Mouse (Mus musculus): ENCODE measurements around the gene Dock4. TPM values are rescaled to one million over a fixed set of nuclear protein-coding genes. Genes with fewer than 3 reads are reported as not detected.

Dock4 gene
- polyA plus RNA-seq, 1 experiment from 2014 or later = 40.2 TPM

- no peaks in the 10 kb centered on the region for H3K9me3 ChIP-seq
- H3K4me2 ChIP-seq (replicated peaks) = no peak overlapping the region
- 52% methylated on average over 8 of the region's 8 CpGs for WGBS
- no peaks in the 10 kb centered on the region for H3K4me1 ChIP-seq
- H3K4me3 ChIP-seq = no peak overlapping the region
- H3K27ac ChIP-seq = no peak overlapping the region
- peak; percentile 71; the same call in 1 of the 2 replicates for ATAC-seq (ENCODE audit: low FRiP score, low read depth)
- H3K27me3 ChIP-seq (replicated peaks) = no peaks in the 10 kb centered on the region
- H3K9ac ChIP-seq = no peak overlapping the region
- H3K36me3 ChIP-seq = no peaks in the 10 kb centered on the region
Observed at GRCm38 (mm10) chr12:40767258-40767816, 321.6 kb downstream of the Dock4 start.

GRCm38 (mm10) chr12:40773091-40773490 is 327.3 kb downstream of the Dock4 start:
- no peaks in the 10 kb centered on the region for H3K9me3 ChIP-seq
- no peak overlapping the region for H3K9ac ChIP-seq
- no peaks in the 10 kb centered on the region for H3K27me3 ChIP-seq (replicated peaks)
- H3K4me3 ChIP-seq = no peak overlapping the region
- H3K4me2 ChIP-seq (replicated peaks) = no peak overlapping the region
- H3K4me1 ChIP-seq = no peaks in the 10 kb centered on the region
- H3K27ac ChIP-seq = no peak overlapping the region
- no peaks in the 10 kb centered on the region for H3K36me3 ChIP-seq
- 88% methylated on average over 1 of the region's 1 CpGs for WGBS
- ATAC-seq (ENCODE audit: low FRiP score, low read depth) = no peak

DNA sequence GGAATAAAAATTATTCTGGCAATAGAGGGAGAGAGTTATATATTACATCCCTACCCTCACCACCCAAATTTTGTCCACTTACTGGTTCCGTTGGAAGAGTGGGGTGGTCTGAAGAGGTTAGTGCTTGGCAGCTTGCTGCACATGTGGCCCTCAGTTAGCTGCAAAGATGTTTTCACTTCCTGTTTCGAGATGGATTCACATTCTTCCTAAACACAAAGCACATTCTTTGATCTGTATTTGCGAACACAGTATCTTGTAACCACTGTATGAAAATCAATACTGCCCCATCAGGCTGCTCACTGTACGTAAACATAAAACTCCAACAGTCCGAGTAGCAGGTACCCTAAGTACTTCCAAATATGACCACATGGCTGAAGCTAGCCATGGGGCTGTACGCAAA is 335.8 kb downstream of the Dock4 start:
- 93% methylated on average over 6 of the region's 6 CpGs for WGBS
- H3K27me3 ChIP-seq (replicated peaks) = no peaks in the 10 kb centered on the region
- no peak overlapping the region for H3K4me2 ChIP-seq (replicated peaks)
- no peak overlapping the region for H3K27ac ChIP-seq
- no peaks in the 10 kb centered on the region for H3K4me1 ChIP-seq
- peaks cover 3% of the 10 kb centered on the region; the same call in 1 of the 2 replicates for H3K36me3 ChIP-seq
- no peak overlapping the region for H3K4me3 ChIP-seq
- H3K9ac ChIP-seq = no peak overlapping the region
- no peak for ATAC-seq (ENCODE audit: low FRiP score, low read depth)
- H3K9me3 ChIP-seq = no peaks in the 10 kb centered on the region

DNA sequence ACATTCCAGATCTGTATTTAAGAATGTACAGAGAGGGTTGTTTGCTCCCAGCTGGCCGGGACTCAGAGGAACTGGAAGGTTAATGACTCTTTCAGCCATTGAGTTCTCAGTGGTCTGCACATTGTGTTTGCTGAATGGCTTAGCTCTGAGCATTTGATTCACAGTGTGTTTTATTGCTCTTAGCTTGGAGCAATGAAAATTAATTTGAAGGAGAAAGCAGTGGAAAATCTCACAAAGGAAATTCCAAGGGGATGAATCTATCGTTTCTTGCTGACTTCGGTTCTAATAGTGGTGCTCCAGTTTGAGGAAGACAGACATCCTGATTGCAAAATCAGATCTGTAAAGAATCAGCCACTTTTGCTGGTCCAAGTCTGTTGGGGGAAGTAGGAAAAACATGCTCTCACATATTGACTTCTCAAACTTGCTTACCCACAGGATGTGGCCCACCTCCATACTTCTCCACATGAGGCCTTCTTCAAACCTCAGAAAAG is 342.9 kb downstream of the Dock4 start:
- Histone ChIP-seq H3K27me3 (replicated peaks) (no peaks in the 10 kb centered on the region), H3K4me1 (peaks cover 22% of the 10 kb centered on the region), H3K9me3 (no peaks in the 10 kb centered on the region), H3K4me2 (replicated peaks) (no peak overlapping the region), H3K27ac (no peak overlapping the region), H3K4me3 (no peak overlapping the region), H3K9ac (no peak overlapping the region), H3K36me3 (no peaks in the 10 kb centered on the region)
- 6% methylated on average over 3 of the region's 3 CpGs for WGBS
- ATAC-seq (ENCODE audit: low FRiP score, low read depth) = 0 out of 2 replicates have a peak, but pooled peaks have one; percentile 22

DNA sequence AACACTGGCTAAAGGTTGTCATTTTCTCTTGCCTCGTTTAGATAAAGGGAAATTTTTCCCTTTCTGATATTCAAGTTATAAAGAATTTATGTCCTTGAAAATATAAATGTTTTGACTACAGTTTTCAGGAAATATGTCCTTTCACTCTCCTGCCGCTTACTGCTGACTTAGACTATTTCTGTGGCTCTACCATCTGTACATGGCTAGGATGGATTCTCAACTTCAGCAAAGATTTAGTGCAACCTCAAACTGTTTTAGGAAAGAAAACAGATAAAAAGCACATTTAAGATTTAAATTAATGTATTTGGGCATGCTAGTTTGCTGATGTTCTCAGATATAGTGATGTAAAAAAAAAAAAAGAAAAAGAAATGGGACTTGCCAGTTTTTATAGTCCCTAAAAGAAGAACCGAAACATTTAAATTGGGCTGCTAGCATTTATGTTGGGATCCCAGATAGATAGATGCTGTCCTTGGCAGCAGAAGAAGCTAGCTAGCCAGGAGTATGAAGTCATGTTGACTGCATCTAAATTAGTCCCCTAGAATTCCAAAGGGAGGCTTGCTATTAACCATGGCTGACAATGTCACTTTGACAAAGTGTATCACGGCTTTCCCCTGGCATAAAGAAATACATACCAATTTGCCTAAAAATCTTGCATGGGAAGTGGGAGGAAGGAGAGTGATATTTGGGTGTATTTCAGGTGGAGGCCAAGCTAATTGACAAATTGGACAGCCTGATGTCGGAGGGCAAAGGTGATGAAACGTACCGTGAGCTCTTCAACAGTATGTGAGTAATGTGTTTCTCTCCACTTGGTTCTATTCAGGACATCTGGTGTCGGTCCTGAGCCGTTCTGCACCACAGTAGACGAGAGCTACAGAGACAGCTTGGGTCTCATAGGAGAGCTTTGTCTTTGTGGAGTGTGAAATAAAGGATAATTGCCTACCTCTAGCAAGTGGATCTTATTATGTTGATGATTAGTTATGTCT is 343.9 kb downstream of the Dock4 start:
- H3K4me1 ChIP-seq = peaks cover 22% of the 10 kb centered on the region
- no peak overlapping the region for H3K4me3 ChIP-seq
- no peaks in the 10 kb centered on the region for H3K36me3 ChIP-seq
- H3K9ac ChIP-seq = no peak overlapping the region
- no peak overlapping the region for H3K27ac ChIP-seq
- no peaks in the 10 kb centered on the region for H3K27me3 ChIP-seq (replicated peaks)
- no peak overlapping the region for H3K4me2 ChIP-seq (replicated peaks)
- ATAC-seq (ENCODE audit: low FRiP score, low read depth) = peak; percentile 79
- 34% methylated on average over 10 of the region's 10 CpGs for WGBS
- H3K9me3 ChIP-seq = no peaks in the 10 kb centered on the region

DNA sequence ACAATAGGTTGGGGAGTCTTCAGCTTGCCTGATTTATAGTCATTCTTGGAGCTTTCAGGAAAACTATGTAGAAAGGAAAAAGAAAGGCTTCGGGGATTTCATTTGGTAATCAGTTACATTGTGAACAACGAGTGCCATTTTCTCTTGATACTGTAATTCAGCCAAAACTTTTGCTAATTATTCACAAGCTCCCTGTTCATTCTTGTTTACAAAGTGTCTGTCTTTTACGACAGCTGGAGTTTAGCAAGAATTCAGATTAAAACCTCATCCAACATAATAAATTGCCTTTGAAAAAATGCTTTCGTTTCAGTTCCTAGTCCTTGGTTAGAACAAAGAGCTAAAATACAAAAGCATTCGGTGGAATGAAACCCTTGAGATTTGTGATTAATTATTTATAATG is 345.5 kb downstream of the Dock4 start:
- no peaks in the 10 kb centered on the region for H3K9me3 ChIP-seq
- H3K4me1 ChIP-seq = peaks cover 22% of the 10 kb centered on the region
- H3K9ac ChIP-seq = no peak overlapping the region
- H3K27ac ChIP-seq = no peak overlapping the region
- ATAC-seq (ENCODE audit: low FRiP score, low read depth) = no peak
- H3K27me3 ChIP-seq (replicated peaks) = no peaks in the 10 kb centered on the region
- 40% methylated on average over 5 of the region's 5 CpGs for WGBS
- H3K4me2 ChIP-seq (replicated peaks) = no peak overlapping the region
- H3K4me3 ChIP-seq = no peak overlapping the region
- no peaks in the 10 kb centered on the region for H3K36me3 ChIP-seq

- Histone ChIP-seq H3K27me3 (replicated peaks) (no peaks in the 10 kb centered on the region), H3K4me2 (replicated peaks) (no peak overlapping the region), H3K4me1 (peaks cover 26% of the 10 kb centered on the region), H3K9me3 (no peaks in the 10 kb centered on the region), H3K9ac (no peak overlapping the region), H3K27ac (no peak overlapping the region), H3K36me3 (no peaks in the 10 kb centered on the region), H3K4me3 (no peak overlapping the region)
- 36% methylated on average over 10 of the region's 10 CpGs for WGBS
- ATAC-seq (ENCODE audit: low FRiP score, low read depth) = 0 out of 2 replicates have a peak, but pooled peaks have one; percentile 31
Observed at GRCm38 (mm10) chr12:40792184-40792650, 346.5 kb downstream of the Dock4 start.

DNA sequence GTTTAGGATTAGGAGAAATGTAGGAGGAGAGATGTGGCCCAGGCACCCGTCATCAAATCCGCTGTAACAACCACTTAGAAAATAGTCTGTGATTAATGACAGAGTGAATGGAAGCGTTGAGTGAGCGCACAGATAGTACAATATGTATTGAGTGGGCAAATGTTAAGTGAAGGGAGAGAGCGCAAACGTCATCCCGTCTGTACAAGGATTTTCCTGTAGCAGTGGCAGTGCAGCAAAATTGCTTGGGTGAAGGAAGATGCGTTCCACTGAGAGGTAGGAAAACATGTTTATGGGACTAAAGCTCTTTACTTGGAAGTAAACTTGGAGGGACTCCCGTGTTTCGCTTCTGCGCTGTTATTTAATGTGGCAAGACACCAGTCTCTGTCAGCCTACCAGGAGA is 348.3 kb downstream of the Dock4 start:
- WGBS = 70% methylated on average over 11 of the region's 11 CpGs
- Histone ChIP-seq H3K4me1 (peaks cover 21% of the 10 kb centered on the region), H3K9ac (no peak overlapping the region), H3K9me3 (no peaks in the 10 kb centered on the region), H3K4me3 (no peak overlapping the region), H3K36me3 (no peaks in the 10 kb centered on the region), H3K4me2 (replicated peaks) (no peak overlapping the region), H3K27ac (no peak overlapping the region), H3K27me3 (replicated peaks) (no peaks in the 10 kb centered on the region)
- ATAC-seq (ENCODE audit: low FRiP score, low read depth) = no peak

DNA sequence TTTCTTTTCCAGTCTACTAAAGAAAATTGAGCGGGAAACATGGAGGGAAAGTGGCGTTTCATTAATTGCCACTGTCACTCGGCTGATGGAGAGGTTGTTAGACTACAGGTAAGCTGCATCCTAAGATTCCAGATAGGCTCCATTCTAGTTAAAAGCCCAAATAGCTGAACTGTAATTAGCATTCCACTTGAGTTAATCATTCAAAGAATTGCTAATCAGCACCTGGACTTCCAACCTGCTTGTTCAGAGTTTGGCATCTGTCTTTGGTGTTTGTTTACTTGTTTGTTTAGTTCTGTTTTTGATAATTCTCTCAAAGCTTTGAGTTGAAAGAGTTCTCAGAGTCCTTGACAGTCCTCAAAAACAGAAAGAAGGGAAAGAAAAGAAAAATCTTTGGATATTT is 349.0 kb downstream of the Dock4 start:
- no peak for ATAC-seq (ENCODE audit: low FRiP score, low read depth)

GRCm38 (mm10) chr12:40795768-40796167 is 350.0 kb downstream of the Dock4 start:
- Histone ChIP-seq H3K27me3 (replicated peaks) (no peaks in the 10 kb centered on the region), H3K9me3 (no peaks in the 10 kb centered on the region), H3K4me3 (no peak overlapping the region), H3K36me3 (no peaks in the 10 kb centered on the region), H3K9ac (no peak overlapping the region), H3K27ac (no peak overlapping the region), H3K4me1 (peaks cover 16% of the 10 kb centered on the region), H3K4me2 (replicated peaks) (no peak overlapping the region)
- no peak for ATAC-seq (ENCODE audit: low FRiP score, low read depth)
- 54% methylated on average over 2 of the region's 2 CpGs for WGBS

More for the DNA sequence above, 349.0 kb downstream of the Dock4 start:
- no peaks in the 10 kb centered on the region for H3K27me3 ChIP-seq (replicated peaks)
- H3K27ac ChIP-seq = no peak overlapping the region
- no peak overlapping the region for H3K9ac ChIP-seq
- H3K36me3 ChIP-seq = no peaks in the 10 kb centered on the region
- peaks cover 19% of the 10 kb centered on the region for H3K4me1 ChIP-seq
- no peak overlapping the region for H3K4me2 ChIP-seq (replicated peaks)
- H3K4me3 ChIP-seq = no peak overlapping the region
- no peaks in the 10 kb centered on the region for H3K9me3 ChIP-seq
- WGBS = 60% methylated on average over 3 of the region's 3 CpGs

- WGBS = 48% methylated on average over 14 of the region's 14 CpGs
- Histone ChIP-seq H3K4me2 (replicated peaks) (no peak overlapping the region), H3K36me3 (no peaks in the 10 kb centered on the region), H3K9ac (no peak overlapping the region), H3K9me3 (no peaks in the 10 kb centered on the region), H3K4me1 (peaks cover 15% of the 10 kb centered on the region), H3K27me3 (replicated peaks) (no peaks in the 10 kb centered on the region), H3K4me3 (no peak overlapping the region), H3K27ac (no peak overlapping the region)
- ATAC-seq (ENCODE audit: low FRiP score, low read depth) = no peak
Observed at GRCm38 (mm10) chr12:40796813-40797491, 351.2 kb downstream of the Dock4 start.
